Mouse (Mus musculus): Measurements from ENCODE around the gene Nr1h4.

DNA sequence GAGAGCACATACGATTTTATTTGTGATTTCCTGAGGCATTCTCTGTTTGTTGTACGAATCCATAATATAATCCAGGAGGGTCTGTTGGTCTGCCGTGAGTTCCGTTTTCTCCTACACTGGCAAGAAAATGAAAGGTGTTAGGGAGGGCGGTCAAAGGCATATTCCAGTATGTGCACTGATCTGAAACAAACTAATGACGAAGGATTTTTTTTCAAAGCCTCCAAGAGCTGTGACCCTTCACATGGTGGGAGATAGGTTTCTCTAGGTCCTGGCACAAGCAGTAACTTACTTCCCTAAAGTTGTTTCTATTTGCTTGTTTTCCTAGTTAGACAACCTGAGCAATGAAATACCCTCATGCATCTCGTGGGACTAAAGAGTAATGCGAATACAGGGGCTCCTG, 54.6 kb downstream of the Nr1h4 start:
- TF ChIP-seq CTCF (IDR thresholded peaks at IDR 0.05; ENCODE audit: extremely low read depth, insufficient read depth, insufficient read length, insufficient replicate concordance) (no peak), POLR2A (IDR thresholded peaks at IDR 0.05; ENCODE audit: low read depth, low read length) (no peak)

All from spleen, adult 2 months (tissue).